Mouse (Mus musculus): ENCODE measurements at regions not wholly inside any gene's neighbourhood (a gene's known extent, or its start where the extent isn't known, plus 50 kb on each side); places are given as distances from the start of the nearest gene placed in this dataset.

DNA sequence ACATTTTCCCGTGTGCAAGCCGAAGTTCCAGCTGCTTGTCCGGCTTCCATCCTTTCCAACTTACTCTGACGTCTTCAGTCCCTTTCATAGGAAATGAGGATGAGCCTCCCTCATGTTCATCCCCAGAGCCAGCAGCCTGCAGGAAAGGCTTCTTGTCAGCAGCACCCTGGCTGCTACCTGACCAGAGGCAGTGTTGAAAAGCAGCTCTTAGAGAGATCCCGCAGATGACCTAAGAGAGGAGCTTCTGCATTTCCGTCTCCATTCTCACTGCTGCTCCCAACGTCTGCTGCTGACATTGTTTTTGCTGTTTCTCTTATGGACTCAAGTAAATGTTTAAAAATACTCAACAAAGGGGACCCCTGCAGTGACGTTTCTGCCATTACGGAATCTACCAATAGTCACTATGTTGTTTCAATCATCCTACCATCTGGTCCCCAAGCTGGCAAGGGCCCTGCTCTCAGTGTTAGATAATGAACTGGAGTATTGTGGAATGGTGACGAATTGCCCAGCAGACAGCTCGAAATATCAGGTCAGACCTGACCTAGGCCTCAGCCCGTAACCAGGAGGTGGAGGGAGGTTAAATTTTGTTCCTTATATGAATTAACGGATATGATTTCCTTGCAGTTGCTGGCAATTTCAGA, 151.0 kb upstream of the Paip1 start:
- no peak for TF ChIP-seq MAFK (IDR thresholded peaks at IDR 0.05; ENCODE audit: insufficient read depth, low read depth, low read length)
- TF ChIP-seq CHD2 (IDR thresholded peaks at IDR 0.05; ENCODE audit: low read depth, low read length): no peak

All from ES-E14 (cell line).